Comparison of ENCODE assay signal across 18 mouse cellular contexts in the genomic region with DNA sequence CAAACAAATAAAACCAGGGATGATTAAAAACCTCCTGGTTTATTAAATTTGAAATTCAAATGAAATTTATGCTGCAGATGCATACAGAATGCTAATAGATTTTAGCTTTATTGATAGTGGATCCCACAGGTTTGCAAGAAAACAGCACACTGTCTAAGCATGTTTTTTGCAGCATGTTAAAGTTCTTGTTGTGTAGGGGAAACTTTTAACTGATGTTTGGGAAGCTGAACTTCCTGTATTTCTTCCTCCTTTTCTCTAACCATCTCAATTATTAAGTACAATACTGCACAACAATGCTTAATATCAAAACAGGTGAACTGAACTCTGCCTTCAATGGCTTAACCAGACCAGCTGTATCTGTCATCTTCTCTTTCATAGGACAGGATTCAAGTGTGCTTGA. TPM values are rescaled to one million over a fixed set of nuclear protein-coding genes. Genes with fewer than 3 reads are reported as not detected.
"Had no signal": no experiment of that assay in that cellular context is flagged by ENCODE, and none has a peak within 500 bp of the region (broad histone marks: within the 10 kb centered on the region; RNA-seq: fewer than 3 reads in every experiment).

No protein-coding gene starts in this region.

- H3K4me3 ChIP-seq: limb, embryonic 12.5 days; liver, embryonic 13.5 days; lung, embryonic 15.5 days; megakaryocyte, embryonic 14.5 days; neural tube, embryonic 12.5 days had no signal

- H3K4me2 ChIP-seq: limb, embryonic 12.5 days; liver, embryonic 13.5 days; lung, embryonic 15.5 days had no signal

- DNase-seq: kidney, adult 9 months; kidney, postnatal 36 days; liver; liver, embryonic 13.5 days; liver, postnatal 0 days; lung, postnatal 14 days; midbrain, embryonic 14.5 days; right cerebral cortex, adult 18-20 months; right cerebral cortex, postnatal 25 days; thymus, postnatal 36 days had no signal

- H3K27ac ChIP-seq: kidney, postnatal 0 days; limb, embryonic 12.5 days; liver, embryonic 13.5 days; lung, embryonic 15.5 days; macrophage; neural tube, embryonic 12.5 days had no signal

- ATAC-seq: liver, postnatal 0 days had no signal

- H3K36me3 ChIP-seq: limb, embryonic 12.5 days; liver, embryonic 13.5 days; lung, embryonic 15.5 days; neural tube, embryonic 12.5 days had no signal

- H3K9me3 ChIP-seq: limb, embryonic 12.5 days; liver, embryonic 13.5 days; lung, embryonic 15.5 days; neural tube, embryonic 12.5 days had no signal

- H3K9ac ChIP-seq: limb, embryonic 12.5 days; liver, embryonic 13.5 days; liver, postnatal 0 days; lung, embryonic 15.5 days; neural tube, embryonic 12.5 days had no signal

RNA-seq across cellular contexts. Expression of a gene that starts 2.0 kb away (rescaled TPM):
- total RNA-seq: monocyte, adult 5-6 weeks had no signal
- polyA plus RNA-seq: kidney, postnatal 0 days; liver, embryonic 13.5 days; liver, postnatal 0 days; lung, embryonic 15.5 days; macrophage; small intestine, adult 2 months had no signal
